Mouse (Mus musculus) stomach, postnatal 0 days (tissue): ENCODE data around the gene Eif1.

Source experiments
- CTCF ChIP-seq: IDR thresholded peaks from 2 replicates; pipeline ENCODE4 v1.5.1; 2016; ENCODE audit warnings: antibody characterized with exemption, low read depth, mild to moderate bottlenecking, moderate library complexity
- EP300 ChIP-seq: optimal IDR thresholded peaks from 2 replicates; pipeline ENCODE3; 2016; ENCODE audit warnings: antibody characterized with exemption

DNA sequence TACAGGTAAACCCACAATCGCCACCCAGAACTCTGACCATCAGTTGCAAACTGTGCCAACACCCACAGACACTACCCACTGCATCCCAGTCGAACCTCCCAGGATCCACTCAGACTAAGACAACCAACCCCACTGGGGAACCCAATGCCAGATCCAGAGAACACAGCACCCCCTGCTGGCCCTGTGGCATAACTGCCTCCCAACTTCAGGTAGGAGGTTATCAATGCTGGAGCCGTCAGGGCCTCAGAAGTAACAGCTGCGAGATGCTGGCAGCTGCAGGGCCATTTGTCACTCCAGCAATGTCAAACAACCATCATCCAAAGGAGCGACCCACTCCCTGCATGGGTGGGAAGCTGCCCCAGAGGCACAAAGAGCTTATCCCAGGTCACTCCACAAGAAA is 21.9 kb upstream of the Eif1 start:
- TF ChIP-seq CTCF (peak; percentile 74), EP300 (no peak)
